Mouse (Mus musculus): ENCODE measurements around the gene Axdnd1. TPM values are rescaled to one million over a fixed set of nuclear protein-coding genes. Genes with fewer than 3 reads are reported as not detected.
"Not testable (repeated sequence)": the region's sequence is repeated elsewhere in the genome, so short reads cannot be mapped to it uniquely, and the experiment has no call there.

Axdnd1 gene
- polyA plus RNA-seq, 1 experiment: not detected

GRCm38 (mm10) chr1:156310630-156311029, 110.3 kb downstream of the Axdnd1 start, which contains the start of gene Nphs2:
Nphs2 (plus strand) TSS chr1:156310727.
- H3K4me3 ChIP-seq (ENCODE audit: insufficient read depth, low read depth, low read length): no peak within 1 kb of the TSS
- H3K27ac ChIP-seq (replicated peaks; ENCODE audit: low read depth, low read length): no peak within 1 kb of the TSS
- no peaks in the 10 kb centered on the region for H3K4me1 ChIP-seq (ENCODE audit: control insufficient read depth, insufficient read depth, insufficient read length, low read length)

GRCm38 (mm10) chr1:156308595-156308994, 112.4 kb downstream of the Axdnd1 start:
- Histone ChIP-seq H3K4me3 (ENCODE audit: insufficient read depth, low read depth, low read length) (no peak overlapping the region), H3K27ac (replicated peaks; ENCODE audit: low read depth, low read length) (no peak overlapping the region), H3K4me1 (ENCODE audit: control insufficient read depth, insufficient read depth, insufficient read length, low read length) (no peaks in the 10 kb centered on the region)

- Histone ChIP-seq H3K4me3 (ENCODE audit: insufficient read depth, low read depth, low read length) (peak within 1 kb of the TSS; percentile 47), H3K4me1 (ENCODE audit: control insufficient read depth, insufficient read depth, insufficient read length, low read length) (no peaks in the 10 kb centered on the region), H3K27ac (replicated peaks; ENCODE audit: low read depth, low read length) (no peak within 1 kb of the TSS)
Observed at GRCm38 (mm10) chr1:156302911-156303749, 117.8 kb downstream of the Axdnd1 start, which contains the start of gene Tdrd5. Tdrd5 (minus strand) TSS chr1:156303664.

GRCm38 (mm10) chr1:156290016-156290415, 130.9 kb downstream of the Axdnd1 start:
- no peak overlapping the region for H3K27ac ChIP-seq (replicated peaks; ENCODE audit: low read depth, low read length)
- no peak overlapping the region for H3K4me3 ChIP-seq (ENCODE audit: insufficient read depth, low read depth, low read length)
- no peaks in the 10 kb centered on the region for H3K4me1 ChIP-seq (ENCODE audit: control insufficient read depth, insufficient read depth, insufficient read length, low read length)

GRCm38 (mm10) chr1:156289222-156289587, 131.8 kb downstream of the Axdnd1 start:
- H3K4me1 ChIP-seq (ENCODE audit: control insufficient read depth, insufficient read depth, insufficient read length, low read length): not testable (repeated sequence)

GRCm38 (mm10) chr1:156288556-156289221, 132.3 kb downstream of the Axdnd1 start:
- Histone ChIP-seq H3K4me1 (ENCODE audit: control insufficient read depth, insufficient read depth, insufficient read length, low read length) (no peaks in the 10 kb centered on the region), H3K4me3 (ENCODE audit: insufficient read depth, low read depth, low read length) (no peak overlapping the region), H3K27ac (replicated peaks; ENCODE audit: low read depth, low read length) (no peak overlapping the region)

More at GRCm38 (mm10) chr1:156289222-156289587, 131.8 kb downstream of the Axdnd1 start:
- H3K4me3 ChIP-seq (ENCODE audit: insufficient read depth, low read depth, low read length); H3K27ac ChIP-seq (replicated peaks; ENCODE audit: low read depth, low read length): not testable (repeated sequence)

- Histone ChIP-seq H3K4me3 (ENCODE audit: insufficient read depth, low read depth, low read length) (no peak overlapping the region), H3K27ac (replicated peaks; ENCODE audit: low read depth, low read length) (no peak overlapping the region), H3K4me1 (ENCODE audit: control insufficient read depth, insufficient read depth, insufficient read length, low read length) (no peaks in the 10 kb centered on the region)
Observed at GRCm38 (mm10) chr1:156285541-156285896, 135.4 kb downstream of the Axdnd1 start.

GRCm38 (mm10) chr1:156284851-156285540, 136.0 kb downstream of the Axdnd1 start:
- no peak overlapping the region for H3K4me3 ChIP-seq (ENCODE audit: insufficient read depth, low read depth, low read length)
- H3K27ac ChIP-seq (replicated peaks; ENCODE audit: low read depth, low read length): no peak overlapping the region

GRCm38 (mm10) chr1:156284207-156284606, 136.8 kb downstream of the Axdnd1 start:
- Histone ChIP-seq H3K4me1 (ENCODE audit: control insufficient read depth, insufficient read depth, insufficient read length, low read length) (no peaks in the 10 kb centered on the region), H3K27ac (replicated peaks; ENCODE audit: low read depth, low read length) (no peak overlapping the region), H3K4me3 (ENCODE audit: insufficient read depth, low read depth, low read length) (no peak overlapping the region)

More at GRCm38 (mm10) chr1:156284851-156285540, 136.0 kb downstream of the Axdnd1 start:
- no peaks in the 10 kb centered on the region for H3K4me1 ChIP-seq (ENCODE audit: control insufficient read depth, insufficient read depth, insufficient read length, low read length)

GRCm38 (mm10) chr1:156280131-156280530, 140.8 kb downstream of the Axdnd1 start:
- H3K4me3 ChIP-seq (ENCODE audit: insufficient read depth, low read depth, low read length): no peak overlapping the region
- no peaks in the 10 kb centered on the region for H3K4me1 ChIP-seq (ENCODE audit: control insufficient read depth, insufficient read depth, insufficient read length, low read length)
- no peak overlapping the region for H3K27ac ChIP-seq (replicated peaks; ENCODE audit: low read depth, low read length)

GRCm38 (mm10) chr1:156273647-156274046, 147.3 kb downstream of the Axdnd1 start:
- no peaks in the 10 kb centered on the region for H3K4me1 ChIP-seq (ENCODE audit: control insufficient read depth, insufficient read depth, insufficient read length, low read length)
- no peak overlapping the region for H3K27ac ChIP-seq (replicated peaks; ENCODE audit: low read depth, low read length)
- H3K4me3 ChIP-seq (ENCODE audit: insufficient read depth, low read depth, low read length): no peak overlapping the region

Other genes with a start within 250 kb of the Axdnd1 start
- not detected in 2 replicates for gene Fam163a, start 216.1 kb downstream of the Axdnd1 start, polyA plus RNA-seq (2012; ENCODE audit: insufficient read depth, insufficient read length, missing spikeins)
- not detected in 2 replicates for gene Tdrd5, start 117.5 kb downstream of the Axdnd1 start, polyA plus RNA-seq (2012; ENCODE audit: insufficient read depth, insufficient read length, missing spikeins)
- gene Nphs2, start 110.4 kb downstream of the Axdnd1 start, polyA plus RNA-seq (2012; ENCODE audit: insufficient read depth, insufficient read length, missing spikeins): not detected in 2 replicates
- gene Gm2000, start 55.1 kb downstream of the Axdnd1 start, polyA plus RNA-seq (2012; ENCODE audit: insufficient read depth, insufficient read length, missing spikeins): 882 and 957 TPM in 2 replicates
- 2.0 and 2.1 TPM in 2 replicates for gene Soat1, start 53.2 kb upstream of the Axdnd1 start, polyA plus RNA-seq (2012; ENCODE audit: insufficient read depth, insufficient read length, missing spikeins)
- gene Gm10031, start 102.9 kb upstream of the Axdnd1 start, polyA plus RNA-seq (2012; ENCODE audit: insufficient read depth, insufficient read length, missing spikeins): 8.3 and 10.6 TPM in 2 replicates
- gene Abl2, start 137.6 kb upstream of the Axdnd1 start, polyA plus RNA-seq (2012; ENCODE audit: insufficient read depth, insufficient read length, missing spikeins): 4.5 and 7.3 TPM in 2 replicates